Mouse (Mus musculus) kidney, embryonic 14.5 days (tissue): Measurements from ENCODE around the gene Slc8a3. TPM values are rescaled to one million over a fixed set of nuclear protein-coding genes. Genes with fewer than 3 reads are reported as not detected.

ENCODE experiments used
- ATAC-seq: fragments of 200-750 bp; cut with Nextera tagmentation; 2 replicates; pipeline ENCODE4 v1.8.0; 2017; ENCODE audit warnings: moderate number of reproducible peaks, mild to moderate bottlenecking, moderate TSS enrichment, moderate library complexity; ENCODE audit not compliant: low FRiP score, low TSS enrichment
- H3K27ac ChIP-seq: fragments of 300-500 bp; sonication (generic); 2 replicates; pipeline ENCODE4 v1.5.1; 2014; ENCODE audit warnings: low read depth, mild to moderate bottlenecking, low read length, moderate library complexity, mixed read lengths
- H3K27me3 ChIP-seq: fragments of 300-500 bp; sonication (generic); 2 replicates; pipeline ENCODE4 v1.6.1; 2014; ENCODE audit warnings: mild to moderate bottlenecking, low read length; ENCODE audit not compliant: control insufficient read depth, insufficient read depth
- H3K36me3 ChIP-seq: fragments of 300-500 bp; sonication (generic); 2 replicates; pipeline ENCODE4 v1.6.1; 2014; ENCODE audit warnings: low read length, mixed read lengths; ENCODE audit not compliant: control insufficient read depth, insufficient read depth
- H3K4me1 ChIP-seq: fragments of 300-500 bp; sonication (generic); 2 replicates; pipeline ENCODE4 v1.6.1; 2014; ENCODE audit warnings: low read length, mixed read lengths; ENCODE audit not compliant: control insufficient read depth, insufficient read depth
- H3K4me2 ChIP-seq: fragments of 300-500 bp; sonication (generic); replicated peaks from 2 replicates; pipeline ENCODE4 v1.6.1; 2014; ENCODE audit warnings: low read depth, mild to moderate bottlenecking, low read length
- H3K4me3 ChIP-seq: fragments of 300-500 bp; sonication (generic); 2 replicates; pipeline ENCODE4 v1.5.1; 2014; ENCODE audit warnings: mild to moderate bottlenecking, low read length
- H3K9ac ChIP-seq: fragments of 300-500 bp; sonication (generic); 2 replicates; pipeline ENCODE4 v1.6.1; 2014; ENCODE audit warnings: low read depth, mild to moderate bottlenecking, low read length, moderate library complexity
- H3K9me3 ChIP-seq: fragments of 300-500 bp; sonication (generic); 2 replicates; pipeline ENCODE4 v1.6.1; 2016; ENCODE audit warnings: low read length; ENCODE audit not compliant: control insufficient read depth
- WGBS: fragments of 180-500 bp; shearing (Covaris S2); extraction: QIAGEN DNeasy Blood & Tissue Kit; methylation state at CpG from one replicate; pipeline ENCODE4 v1.1.7; 2014; 5-methylcytosine and 5-hydroxymethylcytosine counted together
- polyA plus RNA-seq: library from polyadenylated mRNA; unstranded; fragments of >200 nt; fragmentation: Nextera tagmentation; extraction: Ambion mirVana; gene quantifications from 2 replicates; pipeline ENCODE4 v1.2.1, GENCODE M21; 2014

Slc8a3 gene
- polyA plus RNA-seq, 1 experiment from 2014 or later = 0.41 TPM

DNA sequence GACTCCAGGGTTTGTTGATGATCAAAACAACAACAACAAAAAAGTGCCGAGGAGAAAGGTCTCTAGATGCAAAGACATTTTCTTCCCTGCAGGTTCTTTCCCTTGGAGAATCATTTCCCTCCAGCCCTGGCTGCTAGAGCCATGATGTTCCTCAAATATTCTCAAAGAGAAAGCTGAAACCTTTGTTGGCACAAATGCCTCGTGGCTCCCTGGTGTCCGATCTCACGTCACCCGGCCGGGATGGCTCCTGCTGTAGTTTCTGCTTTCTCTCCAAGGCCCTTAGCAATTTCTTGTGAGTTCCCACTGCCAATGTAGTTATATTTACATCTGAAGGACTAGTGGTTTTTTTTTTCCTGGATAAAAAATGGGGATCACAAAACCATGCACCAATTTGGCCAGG is 87.6 kb downstream of the Slc8a3 start:
- Histone ChIP-seq H3K36me3 (no peaks in the 10 kb centered on the region), H3K4me1 (no peaks in the 10 kb centered on the region), H3K4me3 (no peak overlapping the region), H3K9ac (no peak overlapping the region), H3K9me3 (no peaks in the 10 kb centered on the region), H3K27me3 (no peaks in the 10 kb centered on the region), H3K27ac (no peak overlapping the region), H3K4me2 (no peak overlapping the region)
- no peak for ATAC-seq
- WGBS = 56% methylated on average over 6 of the region's 6 CpGs

DNA sequence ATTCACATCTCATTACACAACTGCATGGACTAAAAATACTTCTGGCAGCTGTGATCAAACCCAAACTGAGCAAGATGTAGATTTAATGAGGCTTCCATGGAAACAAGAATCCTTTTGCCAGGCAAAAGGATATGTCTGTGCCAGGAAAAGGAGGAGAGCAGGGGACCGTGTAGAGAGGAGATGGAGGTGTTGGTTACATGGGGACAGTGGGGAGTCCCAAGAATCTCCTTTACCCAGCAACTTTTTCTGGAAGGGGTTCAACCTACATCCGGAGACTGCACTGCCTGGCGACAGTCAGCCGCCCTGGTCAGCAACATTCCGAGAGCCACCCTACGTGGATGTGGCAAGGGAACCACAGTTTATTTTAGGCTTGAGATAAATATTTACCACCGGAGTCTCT is 88.0 kb downstream of the Slc8a3 start:
- Histone ChIP-seq H3K9ac (no peak overlapping the region), H3K9me3 (no peaks in the 10 kb centered on the region), H3K36me3 (no peaks in the 10 kb centered on the region), H3K4me1 (no peaks in the 10 kb centered on the region), H3K4me3 (no peak overlapping the region), H3K4me2 (no peak overlapping the region), H3K27ac (no peak overlapping the region), H3K27me3 (no peaks in the 10 kb centered on the region)
- WGBS = 81% methylated on average over 7 of the region's 7 CpGs
- no peak for ATAC-seq

DNA sequence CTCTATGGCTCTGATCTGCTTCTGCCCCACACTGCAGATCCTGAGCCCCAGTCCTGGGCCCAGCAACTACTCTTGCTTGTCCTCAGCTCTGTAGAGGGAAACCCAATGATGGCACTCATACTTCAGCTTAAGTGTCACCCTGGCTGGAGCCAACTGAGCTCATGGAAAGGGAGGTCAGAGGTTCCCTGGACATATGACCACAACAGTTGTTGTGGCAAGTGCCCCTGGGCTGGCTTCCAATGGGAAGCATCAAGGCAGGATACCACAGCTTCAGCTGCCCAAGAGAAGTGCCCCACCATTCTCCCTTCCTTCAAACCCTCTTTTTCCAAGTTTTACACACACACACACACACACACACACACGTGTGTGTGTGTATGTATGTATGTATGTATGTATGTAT is 88.5 kb downstream of the Slc8a3 start:
- H3K36me3 ChIP-seq = no peaks in the 10 kb centered on the region
- H3K9me3 ChIP-seq = no peaks in the 10 kb centered on the region
- no peak overlapping the region for H3K4me2 ChIP-seq
- no peak for ATAC-seq
- no peak overlapping the region for H3K27ac ChIP-seq
- WGBS = 57% methylated on average over 1 of the region's 1 CpGs
- H3K27me3 ChIP-seq = no peaks in the 10 kb centered on the region
- H3K9ac ChIP-seq = no peak overlapping the region
- H3K4me3 ChIP-seq = no peak overlapping the region
- no peaks in the 10 kb centered on the region for H3K4me1 ChIP-seq

DNA sequence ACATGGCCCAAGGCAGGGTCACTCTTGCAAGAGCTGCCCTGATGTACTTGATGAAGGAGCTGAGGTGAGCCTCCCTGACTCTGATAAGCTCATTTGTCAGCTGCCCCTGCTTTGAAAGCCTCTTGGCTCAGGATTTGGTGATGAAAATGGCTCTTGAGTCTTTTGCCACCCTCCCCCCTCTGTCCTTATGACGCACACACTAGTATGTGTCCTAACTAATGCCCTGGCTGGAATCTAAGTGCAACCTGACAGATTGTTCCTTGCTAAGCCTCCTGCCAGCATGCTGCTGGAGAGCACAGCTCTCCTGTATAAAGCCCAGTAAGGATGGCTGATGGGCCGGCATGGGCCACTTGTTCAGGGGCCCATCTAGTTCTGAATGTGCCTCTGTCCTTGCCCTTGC is 91.3 kb downstream of the Slc8a3 start:
- Histone ChIP-seq H3K4me1 (no peaks in the 10 kb centered on the region), H3K36me3 (no peaks in the 10 kb centered on the region), H3K27ac (no peak overlapping the region), H3K9me3 (no peaks in the 10 kb centered on the region), H3K4me2 (no peak overlapping the region), H3K27me3 (no peaks in the 10 kb centered on the region), H3K9ac (no peak overlapping the region), H3K4me3 (no peak overlapping the region)
- WGBS = 90% methylated on average over 2 of the region's 2 CpGs
- ATAC-seq = no peak

DNA sequence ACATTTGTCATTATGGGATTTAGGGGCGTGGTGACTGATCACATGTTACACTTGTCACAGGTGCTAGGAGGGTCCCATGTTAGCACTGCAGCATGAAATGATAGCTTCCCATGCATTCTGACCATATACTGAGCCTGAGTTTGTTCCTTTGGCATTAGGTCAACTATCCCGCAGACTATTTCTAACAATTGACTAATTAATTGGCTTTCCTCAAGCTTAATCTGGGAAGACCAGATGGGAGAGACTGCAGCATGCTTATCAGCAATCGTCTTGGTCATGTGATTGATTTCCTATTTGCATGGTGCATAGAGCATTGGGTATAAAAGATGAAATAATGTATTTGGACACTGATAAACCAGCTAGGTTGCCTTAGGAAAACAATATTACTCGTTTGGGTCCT is 91.9 kb downstream of the Slc8a3 start:
- H3K9me3 ChIP-seq = no peaks in the 10 kb centered on the region
- 82% methylated on average over 4 of the region's 4 CpGs for WGBS
- no peaks in the 10 kb centered on the region for H3K4me1 ChIP-seq
- no peak overlapping the region for H3K27ac ChIP-seq
- no peak overlapping the region for H3K9ac ChIP-seq
- no peak overlapping the region for H3K4me3 ChIP-seq
- ATAC-seq = no peak
- no peaks in the 10 kb centered on the region for H3K27me3 ChIP-seq
- no peak overlapping the region for H3K4me2 ChIP-seq
- no peaks in the 10 kb centered on the region for H3K36me3 ChIP-seq

DNA sequence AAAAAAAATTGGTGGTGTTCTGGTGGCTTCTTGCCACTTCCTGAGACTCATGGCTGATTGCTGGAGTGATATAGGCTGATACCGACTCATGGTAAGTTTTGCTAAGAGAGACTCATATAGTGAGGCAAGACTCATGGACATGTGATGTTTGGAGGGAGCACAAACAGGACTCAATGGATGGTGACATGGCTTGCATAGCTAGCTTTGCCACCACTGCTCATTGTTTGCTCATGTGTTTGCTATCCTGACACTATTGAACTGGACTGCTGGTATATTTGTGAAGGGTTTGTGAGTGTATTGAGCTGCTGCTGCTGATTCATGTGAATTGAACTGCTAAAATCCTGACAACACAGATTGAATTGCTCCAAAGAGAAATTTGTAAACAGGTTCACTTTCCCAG is 95.8 kb downstream of the Slc8a3 start:
- no peaks in the 10 kb centered on the region for H3K36me3 ChIP-seq
- no peak overlapping the region for H3K4me2 ChIP-seq
- 100% methylated on average over 1 of the region's 1 CpGs for WGBS
- no peak overlapping the region for H3K4me3 ChIP-seq
- H3K4me1 ChIP-seq = no peaks in the 10 kb centered on the region
- H3K27me3 ChIP-seq = no peaks in the 10 kb centered on the region
- no peaks in the 10 kb centered on the region for H3K9me3 ChIP-seq
- no peak overlapping the region for H3K27ac ChIP-seq
- no peak for ATAC-seq
- no peak overlapping the region for H3K9ac ChIP-seq

DNA sequence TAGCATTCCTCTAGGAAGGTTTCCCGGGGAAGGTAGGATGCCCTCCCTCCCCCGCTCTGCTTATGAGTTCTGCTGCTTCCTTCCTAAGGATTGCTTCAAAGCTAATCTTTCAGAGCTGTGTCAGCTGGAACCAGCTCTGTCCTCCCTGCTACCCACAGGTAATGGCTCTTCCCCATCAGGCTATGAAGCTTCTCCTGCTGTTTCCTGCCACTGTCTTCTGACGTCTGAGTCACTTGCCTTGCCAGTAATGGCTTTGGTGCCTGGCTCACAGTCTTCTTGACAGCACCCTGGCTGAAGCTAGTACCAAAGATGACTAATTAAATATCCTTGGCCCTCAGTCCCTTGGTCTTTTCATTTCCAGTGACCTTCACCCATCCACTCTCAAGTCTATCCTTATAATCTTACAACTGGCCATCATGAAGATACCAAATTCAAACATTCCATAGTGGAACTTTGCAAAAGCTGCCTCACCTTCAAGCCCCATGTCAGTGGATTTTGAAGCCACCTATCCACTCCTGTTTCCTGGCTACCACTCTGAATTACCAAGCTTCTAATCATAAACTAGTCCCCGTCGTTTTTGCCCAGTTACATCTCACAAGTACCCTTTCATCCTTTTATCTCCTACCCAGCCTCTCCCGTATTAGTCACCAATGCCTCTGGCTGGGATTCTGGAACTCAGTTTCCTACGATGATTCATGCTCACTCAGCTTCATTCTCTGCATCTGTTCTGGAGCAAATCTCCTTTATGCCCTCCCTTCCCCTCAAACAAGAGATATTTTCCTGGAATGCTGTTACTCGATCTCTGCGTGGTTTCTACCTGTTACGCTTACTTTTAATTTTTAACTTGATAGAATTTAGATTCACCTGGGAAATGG is 97.3 kb downstream of the Slc8a3 start:
- Histone ChIP-seq H3K9me3 (no peaks in the 10 kb centered on the region), H3K27me3 (no peaks in the 10 kb centered on the region), H3K4me3 (no peak overlapping the region), H3K27ac (no peak overlapping the region), H3K9ac (no peak overlapping the region), H3K36me3 (no peaks in the 10 kb centered on the region), H3K4me2 (no peak overlapping the region), H3K4me1 (no peaks in the 10 kb centered on the region)
- no peak for ATAC-seq
- 83% methylated on average over 10 of the region's 10 CpGs for WGBS

DNA sequence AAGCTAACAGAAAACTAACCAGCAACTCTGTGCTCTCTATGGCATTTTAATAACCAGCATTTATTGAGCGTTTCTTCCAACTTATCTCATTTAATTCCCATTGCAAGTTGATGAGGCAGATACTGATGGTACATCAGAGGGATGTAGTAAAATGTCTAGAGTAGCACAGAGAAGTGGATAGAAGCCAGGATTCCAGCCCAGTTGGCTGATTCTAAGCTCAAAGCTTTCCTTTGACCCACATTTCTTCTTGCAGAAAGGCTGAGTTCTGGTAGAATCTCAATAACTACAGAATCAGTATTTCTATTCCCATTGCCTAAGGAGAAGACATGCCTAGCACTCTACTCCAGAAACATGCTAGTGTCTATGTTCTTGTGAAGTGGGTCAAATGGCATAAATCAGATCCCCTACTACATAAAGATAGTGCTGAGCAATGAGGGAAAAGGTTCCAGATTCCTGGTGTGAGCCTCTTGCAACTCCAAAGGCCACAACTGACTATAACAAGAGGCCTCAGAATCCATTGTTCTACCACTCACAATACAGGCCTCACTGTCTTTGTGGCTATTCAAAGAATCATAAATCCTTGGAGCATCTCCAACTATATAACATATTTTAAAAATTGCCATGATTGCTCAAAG is 99.1 kb downstream of the Slc8a3 start:
- no peaks in the 10 kb centered on the region for H3K9me3 ChIP-seq
- H3K4me1 ChIP-seq = no peaks in the 10 kb centered on the region
- 0 out of 2 replicates have a peak, but pooled peaks cover 3% of the 10 kb centered on the region for H3K27me3 ChIP-seq
- H3K4me2 ChIP-seq = no peak overlapping the region
- ATAC-seq = no peak
- H3K36me3 ChIP-seq = no peaks in the 10 kb centered on the region
- H3K27ac ChIP-seq = no peak overlapping the region
- WGBS = 93% methylated on average over 1 of the region's 1 CpGs
- no peak overlapping the region for H3K4me3 ChIP-seq
- no peak overlapping the region for H3K9ac ChIP-seq

DNA sequence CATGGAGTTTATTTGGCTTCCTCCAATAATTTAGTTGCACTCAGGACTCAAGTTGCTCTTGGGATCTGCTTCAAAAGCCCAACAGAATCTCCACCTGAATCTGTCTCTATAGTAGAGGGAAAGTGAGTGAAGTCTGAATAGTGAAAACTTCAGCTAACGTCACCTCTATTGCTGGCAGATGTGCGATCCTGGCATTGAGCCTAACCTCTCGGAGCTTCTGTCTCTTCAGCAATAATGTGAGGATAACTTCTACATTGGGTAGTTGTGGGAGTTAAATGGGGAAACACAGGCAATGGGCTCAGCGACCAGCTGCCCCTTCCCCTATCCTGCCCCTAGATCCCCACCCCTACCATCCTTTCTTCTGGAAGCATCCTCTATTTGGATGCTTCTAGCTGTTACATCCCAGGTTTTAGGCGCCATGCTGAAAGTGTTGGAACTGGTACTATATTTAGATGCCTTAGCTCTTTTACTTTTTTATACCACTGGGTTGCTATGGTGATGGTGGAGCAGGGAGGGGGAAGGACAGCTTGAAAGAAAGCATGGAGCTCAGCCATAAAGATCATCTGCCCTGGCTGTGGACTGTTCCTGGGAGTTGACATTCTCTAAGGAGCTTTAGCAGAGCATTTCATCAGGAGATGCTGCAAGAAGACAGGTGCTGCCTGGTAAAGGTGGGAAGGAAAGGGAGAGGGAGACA is 105.1 kb downstream of the Slc8a3 start:
- Histone ChIP-seq H3K4me3 (no peak overlapping the region), H3K9ac (no peak overlapping the region), H3K27ac (no peak overlapping the region), H3K27me3 (0 out of 2 replicates have a peak, but pooled peaks cover 3% of the 10 kb centered on the region), H3K4me1 (no peaks in the 10 kb centered on the region), H3K9me3 (no peaks in the 10 kb centered on the region), H3K4me2 (no peak overlapping the region), H3K36me3 (no peaks in the 10 kb centered on the region)
- 83% methylated on average over 5 of the region's 5 CpGs for WGBS
- no peak for ATAC-seq
